Mouse (Mus musculus) left cerebral cortex, postnatal 14 days (tissue): ENCODE measurements around the gene Heatr1. TPM values are rescaled to one million over a fixed set of nuclear protein-coding genes. Genes with fewer than 3 reads are reported as not detected.
"Not testable (repeated sequence)": the region's sequence is repeated elsewhere in the genome, so short reads cannot be mapped to it uniquely, and the experiment has no call there.

ENCODE experiments used
- DNase-seq, 2 experiments: peaks; one replicate each; pipeline ENCODE4 v3.0.0; 2021 to 2022; ENCODE audit warnings: low spot score in 2 of 2, mixed read lengths in 1 of 2
- intact Hi-C: fragments of 180-260 bp; cut with DNase I; formaldehyde crosslinking; loops from one replicate; pipeline ENCODE4 v1.15.1; 2025
- total RNA-seq, 2 experiments: library from RNA; stranded (reverse); gene quantifications; 2 replicates each; pipeline ENCODE4 v1.2.3; 2021

Gene Heatr1
- total RNA-seq, 2 experiments from 2014 or later = 20.4 to 26.4 TPM

- intact Hi-C loops = no loop called here
- DNase-seq = no peak
Measured at GRCm38 (mm10) chr13:12440813-12441212, 46.0 kb downstream of the Heatr1 start.

GRCm38 (mm10) chr13:12442008-12442587 lies 47.3 kb downstream of the Heatr1 start:
- intact Hi-C loops = no loop called here
- peak; percentile 54 to 83 for DNase-seq

GRCm38 (mm10) chr13:12453150-12453549 lies 58.3 kb downstream of the Heatr1 start:
- no peak for DNase-seq
- intact Hi-C loops = no loop called here

GRCm38 (mm10) chr13:12454686-12455390 lies 60.0 kb downstream of the Heatr1 start:
- DNase-seq = no peak
- intact Hi-C loops = no loop called here

GRCm38 (mm10) chr13:12456711-12457110 lies 61.9 kb downstream of the Heatr1 start:
- intact Hi-C loops = no loop called here
- DNase-seq = no peak

GRCm38 (mm10) chr13:12460443-12460842 lies 65.6 kb downstream of the Heatr1 start:
- intact Hi-C loops = no loop called here
- peak; percentile 58 for DNase-seq

GRCm38 (mm10) chr13:12460881-12461729 lies 66.3 kb downstream of the Heatr1 start:
- intact Hi-C loops = no loop called here
- peak; percentile 83 to 87 for DNase-seq

GRCm38 (mm10) chr13:12461730-12462119 lies 66.9 kb downstream of the Heatr1 start:
- no peak for DNase-seq
- intact Hi-C loops = no loop called here

GRCm38 (mm10) chr13:12462623-12463022 lies 67.8 kb downstream of the Heatr1 start:
- intact Hi-C loops = no loop called here
- no peak for DNase-seq

GRCm38 (mm10) chr13:12464159-12464558 lies 69.3 kb downstream of the Heatr1 start:
- DNase-seq, intact Hi-C loops: not testable (repeated sequence)

GRCm38 (mm10) chr13:12464844-12465243 lies 70.0 kb downstream of the Heatr1 start, which contains the start of gene Lgals8:
Lgals8 (minus strand) TSS chr13:12464944.
- intact Hi-C loops = no loop called here
- DNase-seq = no peak

- intact Hi-C loops = no loop called here
- no peak for DNase-seq
Measured at GRCm38 (mm10) chr13:12468488-12468887, 73.7 kb downstream of the Heatr1 start.

GRCm38 (mm10) chr13:12473724-12474378 lies 79.0 kb downstream of the Heatr1 start:
- peak; percentile 56 to 83 for DNase-seq

GRCm38 (mm10) chr13:12475239-12475638 lies 80.4 kb downstream of the Heatr1 start:
- DNase-seq = no peak
- intact Hi-C loops = no loop called here

More at GRCm38 (mm10) chr13:12473724-12474378, 79.0 kb downstream of the Heatr1 start:
- intact Hi-C loops = loop anchor here (5.0 kb wide), 2 partner anchors 208 to 938 kb away; no protein-coding TSS in a partner anchor

GRCm38 (mm10) chr13:12476886-12477285 lies 82.1 kb downstream of the Heatr1 start:
- intact Hi-C loops = no loop called here
- no peak for DNase-seq

- intact Hi-C loops = no loop called here
- no peak for DNase-seq
Measured at GRCm38 (mm10) chr13:12478301-12478700, 83.5 kb downstream of the Heatr1 start.

- DNase-seq = no peak
- intact Hi-C loops = no loop called here
Measured at GRCm38 (mm10) chr13:12479802-12480201, 85.0 kb downstream of the Heatr1 start.

GRCm38 (mm10) chr13:12485197-12485596 lies 90.4 kb downstream of the Heatr1 start:
- no peak for DNase-seq
- intact Hi-C loops = no loop called here

GRCm38 (mm10) chr13:12485640-12486039 lies 90.8 kb downstream of the Heatr1 start:
- DNase-seq = no peak

More at GRCm38 (mm10) chr13:12485640-12486039, 90.8 kb downstream of the Heatr1 start:
- intact Hi-C loops = no loop called here
